In genomic region chr13:113534664-113535455, GRCm38 (mm10) we compare ENCODE assay signal across 22 mouse cellular contexts.
DNase-seq lines count a peak whose midpoint lies in the region; ATAC-seq and TF ChIP-seq lines count a peak whose summit lies in the region.
"Had no signal": no experiment of that assay in that cellular context is flagged by ENCODE, and none has a peak within 500 bp of the region (broad histone marks: within the 10 kb centered on the region; RNA-seq: fewer than 3 reads in every experiment).

No protein-coding gene starts in this region.

- intact Hi-C loops in gastrocnemius, adult 2 months (cut with DNase I): no loop called here

- peak; percentile 83 for ATAC-seq in megakaryocyte, adult 5-6 weeks (ENCODE audit: poor library complexity, severe bottlenecking)
- ATAC-seq in erythroid progenitor cell, adult 5-6 weeks (replicated peaks; ENCODE audit: low FRiP score, poor library complexity, severe bottlenecking): no peak
- ATAC-seq: forebrain, embryonic 13.5 days; intestine, embryonic 15.5 days had no signal

- peak overlapping the region; percentile 68 for H3K27ac ChIP-seq in gastrocnemius, adult 2 months
- H3K27ac ChIP-seq in embryonic fibroblast, embryonic 13.5 days (ENCODE audit: insufficient read depth, low read length): peak overlapping the region; percentile 65
- H3K27ac ChIP-seq: embryonic facial prominence, embryonic 15.5 days; forebrain, embryonic 13.5 days; hindbrain, embryonic 13.5 days; intestine, embryonic 15.5 days; stomach, embryonic 15.5 days had no signal

- TF ChIP-seq CTCF in gastrocnemius, adult 2 months (IDR thresholded peaks at IDR 0.05): no peak
- no peak for TF ChIP-seq CTCF in embryonic fibroblast, embryonic 13.5 days (IDR thresholded peaks at IDR 0.05; ENCODE audit: borderline replicate concordance, insufficient read depth, low read length)

- no peaks in the 10 kb centered on the region; the same call in 1 of the 2 replicates for H3K4me1 ChIP-seq in embryonic fibroblast, embryonic 13.5 days (ENCODE audit: control insufficient read depth, insufficient read depth, low read length)
- H3K4me1 ChIP-seq: embryonic facial prominence, embryonic 15.5 days; intestine, embryonic 15.5 days; stomach, embryonic 15.5 days had no signal

- no peak overlapping the region for H3K4me3 ChIP-seq in gastrocnemius, adult 2 months
- no peak overlapping the region for H3K4me3 ChIP-seq in embryonic fibroblast, embryonic 13.5 days (ENCODE audit: insufficient read depth, low read length)
- H3K4me3 ChIP-seq: embryonic facial prominence, embryonic 15.5 days; forebrain, embryonic 13.5 days; hindbrain, embryonic 13.5 days; intestine, embryonic 15.5 days; stomach, embryonic 15.5 days had no signal

- DNase-seq in gastrocnemius, adult 2 months: no peak
- DNase-seq in gastrocnemius, adult 18-20 months (ENCODE audit: low spot score): no peak
- DNase-seq in kidney, postnatal 36 days: peak; percentile 26 to 37
- DNase-seq in kidney, adult 8-10 months: no peak
- no peak for DNase-seq in cerebellum, postnatal 4 days (ENCODE audit: low spot score in 2 of 2)
- DNase-seq: adrenal gland, postnatal 36 days; B cell, adult 2 months; cerebellum, adult 9-10 months; heart, postnatal 10 days; layer of hippocampus, postnatal 36 days; liver; lung, adult 2 months; lung, postnatal 36 days; thymus, adult 2 months had no signal

- TF ChIP-seq POLR2A in embryonic fibroblast, embryonic 13.5 days (IDR thresholded peaks at IDR 0.05; ENCODE audit: low read depth, low read length): no peak

Comparison
In these comparisons a context has a peak if more than half of its experiments do, and no peak if none do; other contexts are left out.
1. DNase-seq: peak in kidney, postnatal 36 days (2 of 2); none in gastrocnemius, adult 2 months (single experiment), gastrocnemius, adult 18-20 months (single experiment), kidney, adult 8-10 months (0 of 2) and cerebellum, postnatal 4 days (0 of 2).